Mouse (Mus musculus) MEL (cell line): ENCODE results near the gene Zfp385b. TPM values are rescaled to one million over a fixed set of nuclear protein-coding genes. Genes with fewer than 3 reads are reported as not detected.

ENCODE experiments used
- DNase-seq: peaks from one replicate; pipeline ENCODE4 v3.0.0; 2011; ENCODE audit warnings: low read depth, low spot score
- H3K27ac ChIP-seq: 2 replicates; pipeline ENCODE4 v1.5.1; 2012; ENCODE audit warnings: low read depth, mild to moderate bottlenecking, control low read depth, low read length, moderate library complexity; ENCODE audit not compliant: control insufficient read depth
- H3K27me3 ChIP-seq, 2 experiments: fragments of 150-350 bp in 1 of 2; sonication (generic) in 1 of 2; 2 replicates each; pipeline ENCODE4 v1.6.1; 2012; ENCODE audit warnings: low read length in 2 of 2, mild to moderate bottlenecking in 2 of 2, improper control_type of control experiment in 1 of 2, moderate library complexity in 1 of 2; ENCODE audit not compliant: insufficient read depth in 2 of 2, control insufficient read depth in 1 of 2
- H3K36me3 ChIP-seq, 2 experiments: 2 replicates each; pipeline ENCODE4 v1.6.1; 2012 to 2014; ENCODE audit warnings: low read length in 2 of 2, improper control_type of control experiment in 1 of 2, inconsistent platforms in 1 of 2, mild to moderate bottlenecking in 1 of 2; ENCODE audit not compliant: insufficient read depth in 2 of 2, control insufficient read depth in 1 of 2
- H3K4me1 ChIP-seq, 2 experiments: fragments of 150-350 bp in 1 of 2; sonication (generic) in 1 of 2; 2 replicates each; pipeline ENCODE4 v1.6.1; 2012; ENCODE audit warnings: low read length in 2 of 2, improper control_type of control experiment in 1 of 2, mild to moderate bottlenecking in 1 of 2; ENCODE audit not compliant: insufficient read depth in 2 of 2, control insufficient read depth in 1 of 2
- H3K4me3 ChIP-seq, 2 experiments: fragments of 150-350 bp in 1 of 2; sonication (generic) in 1 of 2; 2 replicates each; pipeline ENCODE4 v1.5.1; 2012; ENCODE audit warnings: low read depth in 2 of 2, low read length in 2 of 2, mild to moderate bottlenecking in 2 of 2, moderate library complexity in 2 of 2, control low read depth in 1 of 2, improper control_type of control experiment in 1 of 2; ENCODE audit not compliant: control insufficient read depth in 1 of 2, insufficient read depth in 1 of 2
- H3K79me2 ChIP-seq: 2 replicates; pipeline ENCODE4 v1.6.1; 2012; ENCODE audit warnings: mild to moderate bottlenecking, low read length, moderate library complexity; ENCODE audit not compliant: control insufficient read depth, poor library complexity, insufficient read depth
- H3K9ac ChIP-seq: 2 replicates; pipeline ENCODE4 v1.6.1; 2012; ENCODE audit warnings: low read depth, mild to moderate bottlenecking, control low read depth, low read length, moderate library complexity; ENCODE audit not compliant: control insufficient read depth, poor library complexity, severe bottlenecking
- H3K9me3 ChIP-seq: fragments of 150-350 bp; sonication (generic); replicated peaks from 2 replicates; pipeline ENCODE4 v1.6.1; 2012; ENCODE audit warnings: mild to moderate bottlenecking, low read length, improper control_type of control experiment, moderate library complexity; ENCODE audit not compliant: insufficient read depth
- CHD2 ChIP-seq: IDR thresholded peaks from 2 replicates; pipeline ENCODE4 v1.6.1; 2011; ENCODE audit warnings: low read length, improper control_type of control experiment
- CTCF ChIP-seq, 3 experiments: IDR thresholded peaks in 2 of 3; conservative IDR thresholded peaks in 1 of 3; 2 replicates each; pipeline ENCODE4 v1.5.1; 2011 to 2012; ENCODE audit warnings: low read length in 3 of 3, low read depth in 2 of 3, mild to moderate bottlenecking in 2 of 3, improper control_type of control experiment in 1 of 3, inconsistent platforms in 1 of 3, mixed read lengths in 1 of 3, moderate library complexity in 1 of 3; ENCODE audit not compliant: control insufficient read depth in 1 of 3, insufficient read depth in 1 of 3, poor library complexity in 1 of 3, severe bottlenecking in 1 of 3
- EP300 ChIP-seq, 2 experiments: IDR thresholded peaks; 2 replicates each; pipeline ENCODE4 v1.6.1; 2011; ENCODE audit warnings: improper control_type of control experiment in 2 of 2, low read length in 2 of 2, low read depth in 1 of 2, mild to moderate bottlenecking in 1 of 2
- ETS1 ChIP-seq: IDR thresholded peaks from 2 replicates; pipeline ENCODE4 v1.6.1; 2012; ENCODE audit warnings: low read depth, mild to moderate bottlenecking, inconsistent platforms, low read length, improper control_type of control experiment, moderate library complexity
- HCFC1 ChIP-seq: IDR thresholded peaks from 2 replicates; pipeline ENCODE4 v1.6.1; 2012; ENCODE audit warnings: low read depth, mild to moderate bottlenecking, inconsistent platforms, low read length, improper control_type of control experiment, moderate library complexity
- KAT2A ChIP-seq: conservative IDR thresholded peaks from 2 replicates; pipeline ENCODE4 v1.6.1; 2012; ENCODE audit warnings: low read depth, low read length, improper control_type of control experiment, inconsistent platforms
- MAX ChIP-seq: IDR thresholded peaks from 2 replicates; pipeline ENCODE4 v1.6.1; 2011; ENCODE audit warnings: low read length, improper control_type of control experiment
- MYB ChIP-seq: IDR thresholded peaks from 2 replicates; pipeline ENCODE4 v1.6.1; 2011; ENCODE audit warnings: mild to moderate bottlenecking, low read depth, low read length, improper control_type of control experiment
- NELFE ChIP-seq: IDR thresholded peaks from 2 replicates; pipeline ENCODE4 v1.6.1; 2011; ENCODE audit warnings: low read depth, low read length, improper control_type of control experiment
- TAL1 ChIP-seq: IDR thresholded peaks from 2 replicates; pipeline ENCODE4 v1.6.1; 2012; ENCODE audit warnings: mild to moderate bottlenecking, inconsistent platforms, low read length, moderate library complexity, mixed read lengths
- TCF12 ChIP-seq: IDR thresholded peaks from 2 replicates; pipeline ENCODE4 v1.6.1; 2014; ENCODE audit warnings: low read depth, mild to moderate bottlenecking, inconsistent platforms, low read length, improper control_type of control experiment, moderate library complexity
- ZC3H11A ChIP-seq: IDR thresholded peaks from 2 replicates; pipeline ENCODE4 v1.6.1; 2012; ENCODE audit warnings: low read depth, mild to moderate bottlenecking, inconsistent platforms, low read length, improper control_type of control experiment
- polyA plus RNA-seq, 2 experiments: library from polyadenylated mRNA; stranded (reverse) in 1 of 2; unstranded in 1 of 2; fragments of >175 nt in 1 of 2; fragments of >200 nt in 1 of 2; gene quantifications; 2 replicates each; pipeline versions ENCODE4 v1.2.1 to v1.2.4; 2012; ENCODE audit warnings: low replicate concordance in 2 of 2, low read depth in 1 of 2; ENCODE audit not compliant: insufficient read length in 2 of 2, insufficient read depth in 1 of 2, missing spikeins in 1 of 2
- total RNA-seq: library from RNA; depleted of rRNA; stranded (reverse); fragments of 300-350 nt; gene quantifications from 2 replicates; pipeline ENCODE4 v1.2.3, GENCODE M21; 2012

The Zfp385b gene
- total and polyA plus RNA-seq, 3 experiments: not detected

DNA sequence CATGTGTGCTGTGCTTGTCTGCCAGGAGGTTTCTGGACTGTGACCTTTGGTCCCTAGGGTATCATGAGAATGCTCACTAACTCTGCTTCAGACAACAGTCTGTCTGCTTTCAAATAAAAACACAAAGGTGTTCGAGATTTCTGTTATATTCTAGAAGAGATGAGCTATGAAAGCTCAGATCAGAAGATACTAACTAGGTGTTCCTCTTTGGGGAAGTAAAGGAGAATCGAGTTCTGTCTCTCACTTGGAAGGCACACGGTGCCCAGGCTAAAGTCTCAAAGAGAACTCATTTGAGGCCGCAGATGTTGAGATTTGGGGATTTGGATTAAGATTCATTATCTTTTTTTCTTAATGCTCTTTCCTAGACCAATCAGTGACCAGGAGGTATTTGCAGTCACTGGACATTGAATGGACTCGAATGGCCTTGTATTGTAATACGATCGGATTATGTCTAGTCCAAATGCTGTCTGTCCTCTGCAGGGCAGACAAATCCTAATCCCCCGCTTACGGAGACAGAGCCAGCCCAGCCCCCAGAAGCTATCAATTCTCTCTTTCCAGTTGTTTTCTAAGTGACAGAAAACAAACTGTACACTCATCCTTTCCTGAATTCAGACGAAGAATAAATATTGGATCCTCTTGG lies 42.3 kb downstream of the Zfp385b start:
- Histone ChIP-seq H3K4me3 (no peak overlapping the region), H3K27me3 (no peaks in the 10 kb centered on the region), H3K4me1 (no peaks in the 10 kb centered on the region), H3K9ac (no peak overlapping the region), H3K27ac (no peak overlapping the region), H3K79me2 (no peaks in the 10 kb centered on the region), H3K9me3 (no peaks in the 10 kb centered on the region), H3K36me3 (no peaks in the 10 kb centered on the region)
- DNase-seq: no peak
- TF ChIP-seq CHD2 (no peak), TAL1 (no peak), CTCF (IDR thresholded peaks at IDR 0.05 in 2 of 3, conservative IDR thresholded peaks at IDR 0.05 in 1 of 3; ENCODE audit: control insufficient read depth in 1 of 3, insufficient read depth in 1 of 3, low read depth in 2 of 3, low read length in 3 of 3, poor library complexity in 1 of 3, severe bottlenecking in 1 of 3) (no peak), HCFC1 (no peak), ETS1 (no peak), ZC3H11A (no peak), TCF12 (no peak), NELFE (no peak), MYB (no peak), KAT2A (no peak), MAX (no peak)

DNA sequence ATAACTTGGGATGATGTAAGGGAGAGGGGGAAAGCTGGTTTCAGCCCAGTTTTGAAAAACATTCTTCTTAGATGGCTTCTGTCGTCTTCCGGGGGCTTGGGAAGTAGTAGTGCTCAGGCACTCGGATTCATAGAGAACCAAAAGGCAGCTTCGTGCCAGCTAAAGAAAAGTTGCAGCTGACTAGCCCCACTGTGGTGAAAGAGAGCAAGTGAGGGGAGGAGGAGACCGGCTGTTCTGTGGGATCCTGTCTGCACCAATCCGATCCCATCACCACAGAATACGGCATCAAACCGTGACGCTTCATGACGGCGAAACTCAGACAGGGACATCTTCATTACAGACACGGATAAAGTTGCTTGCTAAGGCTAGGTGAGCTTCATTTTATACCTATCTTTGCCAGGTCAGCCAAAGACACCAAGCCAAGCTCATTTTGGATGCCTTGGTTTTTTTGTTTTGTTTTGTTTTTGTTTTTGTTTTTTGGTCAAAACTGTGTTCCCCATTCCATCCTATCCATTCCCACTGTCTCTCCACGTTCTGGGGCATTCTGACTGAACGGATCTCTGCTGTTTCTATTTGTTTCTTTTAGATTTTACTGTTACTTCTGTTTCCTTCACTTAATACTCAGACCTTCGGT lies 44.1 kb downstream of the Zfp385b start:
- Histone ChIP-seq H3K9ac (no peak overlapping the region), H3K36me3 (no peaks in the 10 kb centered on the region), H3K4me3 (no peak overlapping the region), H3K27ac (no peak overlapping the region), H3K9me3 (no peaks in the 10 kb centered on the region), H3K27me3 (no peaks in the 10 kb centered on the region), H3K79me2 (no peaks in the 10 kb centered on the region), H3K4me1 (no peaks in the 10 kb centered on the region)
- no peak for TF ChIP-seq ETS1
- DNase-seq: no peak

DNA sequence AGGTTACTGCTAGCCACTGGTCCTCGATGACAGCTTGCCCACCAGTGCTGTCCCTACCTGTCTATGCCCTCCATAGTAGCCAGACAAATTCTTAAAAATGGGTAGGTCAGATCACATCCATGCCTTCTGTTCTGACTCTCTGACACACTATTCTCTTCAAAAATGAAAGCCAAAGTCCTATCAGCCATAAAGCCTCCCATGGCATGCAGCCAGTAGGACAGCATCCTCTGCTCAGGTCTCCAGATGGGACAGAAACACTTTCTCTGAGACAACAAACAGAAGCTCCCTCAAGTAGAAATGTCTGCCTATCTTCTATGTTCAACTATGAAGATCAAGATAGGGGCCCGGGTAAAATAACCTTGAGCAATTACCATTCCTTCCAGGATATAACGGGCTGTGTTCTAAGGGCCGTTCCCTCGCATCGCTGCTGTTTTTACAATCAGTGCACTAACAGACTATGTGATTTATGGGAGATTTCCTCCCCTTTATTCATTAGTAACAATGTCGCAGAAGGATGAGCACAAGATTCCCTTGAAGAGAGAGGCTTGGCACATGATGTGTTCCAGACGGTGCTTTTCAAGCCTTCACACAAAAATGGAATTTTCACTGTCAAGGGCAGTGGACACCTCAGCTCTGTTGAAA lies 49.3 kb downstream of the Zfp385b start:
- H3K4me3 ChIP-seq: no peak overlapping the region
- H3K9me3 ChIP-seq: no peaks in the 10 kb centered on the region
- no peaks in the 10 kb centered on the region for H3K79me2 ChIP-seq
- H3K36me3 ChIP-seq: no peaks in the 10 kb centered on the region
- no peak for DNase-seq
- no peak for TF ChIP-seq ZC3H11A
- no peak for TF ChIP-seq CTCF (IDR thresholded peaks at IDR 0.05 in 2 of 3, conservative IDR thresholded peaks at IDR 0.05 in 1 of 3; ENCODE audit: control insufficient read depth in 1 of 3, insufficient read depth in 1 of 3, low read depth in 2 of 3, low read length in 3 of 3, poor library complexity in 1 of 3, severe bottlenecking in 1 of 3)
- no peak for TF ChIP-seq EP300 (IDR thresholded peaks at IDR 0.05; ENCODE audit: low read depth in 1 of 2, low read length in 2 of 2)
- no peaks in the 10 kb centered on the region for H3K4me1 ChIP-seq
- H3K9ac ChIP-seq: no peak overlapping the region
- no peaks in the 10 kb centered on the region for H3K27me3 ChIP-seq
- H3K27ac ChIP-seq: no peak overlapping the region
